Mouse (Mus musculus): ENCODE measurements around the gene Scarf1.

DNA sequence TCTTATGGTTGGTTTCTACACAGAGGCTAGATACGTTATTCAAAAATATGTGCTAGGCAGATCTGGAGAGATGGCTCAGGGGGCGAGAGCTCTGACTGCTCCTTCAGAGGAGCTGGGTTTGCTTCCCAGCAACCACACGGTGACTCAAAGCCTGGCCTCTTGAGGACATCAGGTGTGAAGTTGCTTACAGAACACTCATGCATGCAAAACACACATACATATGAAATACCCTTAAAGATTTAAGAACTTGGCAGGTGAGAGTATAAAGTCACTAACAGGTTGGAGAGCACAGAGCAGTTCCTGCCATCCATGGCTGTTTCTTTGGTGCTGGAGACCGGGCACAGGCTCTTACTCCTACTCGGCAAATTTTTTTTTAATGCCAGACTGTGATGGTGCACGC lies 13.6 kb downstream of the Scarf1 start:
- TF ChIP-seq CTCF (IDR thresholded peaks at IDR 0.05 in 2 of 3, conservative IDR thresholded peaks at IDR 0.05 in 1 of 3; ENCODE audit: control insufficient read depth in 1 of 3, insufficient read depth in 1 of 3, low read depth in 2 of 3, low read length in 3 of 3, poor library complexity in 1 of 3, severe bottlenecking in 1 of 3) (no peak), CHD1 (IDR thresholded peaks at IDR 0.05; ENCODE audit: low read depth, low read length) (no peak), MAFK (IDR thresholded peaks at IDR 0.05; ENCODE audit: borderline replicate concordance, low read depth, low read length) (no peak), RCOR1 (IDR thresholded peaks at IDR 0.05; ENCODE audit: low read depth, low read length) (no peak), POLR2A (IDR thresholded peaks at IDR 0.05; ENCODE audit: control insufficient read depth in 1 of 2, insufficient read depth in 1 of 2, low read depth in 1 of 2, low read length in 2 of 2, poor library complexity in 1 of 2) (no peak), HCFC1 (IDR thresholded peaks at IDR 0.05; ENCODE audit: low read depth, low read length) (no peak), POLR2AphosphoS2 (IDR thresholded peaks at IDR 0.05; ENCODE audit: low read length) (no peak)

Measured in MEL (cell line).